Mouse (Mus musculus): ENCODE results near the gene Cdc14a.
A peak's percentile ranks its signal among the peaks of the same experiment; 100 is the strongest.

Cdc14a gene

GRCm38 (mm10) chr3:116419791-116420190, 4.0 kb downstream of the Cdc14a start:
- no peak for DNase-seq (ENCODE audit: inconsistent age in 2 of 2, low spot score in 1 of 2)

DNA sequence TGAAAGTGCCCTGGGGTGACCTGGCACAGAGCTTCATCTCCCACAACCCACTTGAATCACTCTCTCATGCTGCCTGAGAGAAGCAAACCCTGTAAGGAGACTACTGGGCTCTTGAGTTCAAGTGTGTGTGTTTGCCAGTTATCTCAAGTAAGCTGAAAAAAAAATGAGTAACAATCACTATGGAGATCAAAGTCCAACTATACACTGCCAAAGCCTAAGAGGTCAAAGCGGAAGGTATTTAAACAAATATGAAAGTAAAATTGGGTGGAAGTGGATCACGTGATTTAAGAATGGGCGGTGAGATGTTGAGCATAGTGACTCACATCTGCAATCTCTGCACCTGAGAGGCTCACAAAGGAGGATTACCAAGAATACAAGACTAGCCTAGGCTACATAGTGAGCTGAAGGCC, 9.4 kb downstream of the Cdc14a start:
- DNase-seq (ENCODE audit: inconsistent age in 2 of 2, low spot score in 1 of 2) = no peak

DNA sequence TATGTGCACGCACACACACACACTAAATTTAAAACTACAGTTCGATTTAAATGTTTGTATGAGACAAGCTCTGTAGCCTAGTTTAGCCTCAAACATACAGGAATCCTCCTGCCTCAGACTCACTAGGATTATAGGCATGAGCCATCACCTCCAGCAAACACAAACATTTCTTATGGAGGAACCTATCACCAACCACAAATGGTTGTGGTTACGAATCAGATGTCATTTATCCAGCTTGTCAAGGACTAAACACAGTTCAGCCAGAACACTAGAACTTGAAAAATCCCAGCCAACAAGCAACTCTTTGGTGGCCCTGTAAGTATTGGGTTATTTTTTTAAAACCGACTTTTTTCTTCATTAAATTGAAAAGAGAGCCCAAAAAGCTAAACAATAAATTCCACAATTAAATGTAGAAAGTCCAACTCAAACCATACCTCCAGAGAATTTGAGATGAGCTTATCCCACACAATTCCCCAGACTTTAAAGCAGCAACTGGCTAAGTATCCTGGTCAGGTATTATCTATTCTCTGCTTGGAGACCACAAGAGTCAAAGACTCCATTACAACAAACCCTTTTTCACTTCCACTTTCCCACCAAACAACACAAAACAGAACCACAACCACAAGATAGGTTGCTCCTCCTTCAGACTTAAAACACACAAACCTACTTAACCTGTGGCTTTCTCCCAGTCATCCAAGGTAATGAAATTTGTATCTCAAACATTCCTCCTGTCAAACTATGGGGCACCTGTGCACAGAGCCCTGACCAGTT, 10.7 kb downstream of the Cdc14a start:
- DNase-seq (ENCODE audit: inconsistent age in 2 of 2, low spot score in 1 of 2) = no peak

DNA sequence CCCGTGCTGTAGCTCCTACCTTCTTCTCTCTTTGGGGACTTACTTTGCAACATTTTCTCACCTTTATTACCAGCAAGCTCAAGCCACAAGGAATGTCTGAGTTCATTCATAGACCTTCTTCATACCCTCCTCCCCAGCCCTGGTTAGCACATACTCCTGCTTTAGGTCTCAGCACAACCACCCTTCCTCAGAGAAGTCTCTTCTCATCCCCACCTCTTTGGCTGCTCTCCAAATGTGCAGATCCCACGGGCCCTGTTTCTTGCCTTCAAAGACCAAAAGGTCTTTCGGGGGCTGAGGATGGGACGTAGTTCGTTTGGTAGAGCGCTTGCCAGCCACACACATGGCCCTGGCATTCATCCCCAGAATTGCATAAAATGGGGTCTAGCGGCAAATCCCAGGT, 13.8 kb downstream of the Cdc14a start:
- DNase-seq (ENCODE audit: inconsistent age in 2 of 2, low spot score in 1 of 2) = no peak

DNA sequence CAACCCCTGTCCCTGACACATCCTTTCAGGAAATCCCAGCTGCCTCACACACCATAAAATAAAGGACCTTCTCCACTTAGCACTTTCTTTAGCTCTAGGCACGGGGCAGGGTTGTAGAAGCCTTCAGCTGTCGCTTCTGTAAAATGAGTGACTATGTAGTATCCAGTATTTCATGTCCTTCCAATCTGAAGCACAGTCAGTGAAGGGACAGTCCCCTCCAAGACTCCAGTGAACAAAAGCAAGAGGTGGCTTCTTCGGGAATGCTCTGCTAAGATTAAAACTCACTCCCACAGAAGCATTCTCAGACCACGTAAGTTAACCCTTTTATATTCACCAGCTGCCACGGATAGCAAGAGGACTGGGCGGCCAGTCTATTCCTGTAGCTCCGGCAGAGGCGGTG, 14.3 kb downstream of the Cdc14a start:
- DNase-seq (ENCODE audit: inconsistent age in 2 of 2, low spot score in 1 of 2) = no peak

- DNase-seq (ENCODE audit: inconsistent age in 2 of 2, low spot score in 1 of 2) = no peak
These were observed 15.0 kb downstream of the Cdc14a start for GRCm38 (mm10) chr3:116408856-116409255.

DNA sequence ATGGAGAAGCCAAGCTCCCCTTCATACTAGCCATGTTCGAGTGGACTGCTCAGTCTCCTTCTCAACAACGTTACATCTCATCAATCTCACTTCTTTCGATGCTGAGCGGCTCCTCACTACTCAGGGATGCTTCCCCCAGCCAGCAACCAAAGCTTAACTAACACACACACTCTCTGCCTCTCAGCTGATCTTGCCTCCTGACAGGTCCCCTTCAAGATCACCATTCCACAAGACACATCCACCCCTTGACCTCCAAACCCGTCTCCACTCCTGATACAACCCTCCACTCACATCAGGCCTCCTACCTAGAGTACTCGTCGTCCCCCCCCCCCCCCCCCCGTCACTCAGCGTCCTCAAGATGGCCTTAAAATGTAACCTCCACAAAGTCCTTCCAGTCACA, 18.3 kb downstream of the Cdc14a start:
- DNase-seq (ENCODE audit: inconsistent age in 2 of 2, low spot score in 1 of 2) = no peak

- DNase-seq (ENCODE audit: inconsistent age in 2 of 2, low spot score in 1 of 2) = peak in 1 of 2 experiments; percentile 56
These were observed 22.4 kb downstream of the Cdc14a start for GRCm38 (mm10) chr3:116401436-116401835.

DNA sequence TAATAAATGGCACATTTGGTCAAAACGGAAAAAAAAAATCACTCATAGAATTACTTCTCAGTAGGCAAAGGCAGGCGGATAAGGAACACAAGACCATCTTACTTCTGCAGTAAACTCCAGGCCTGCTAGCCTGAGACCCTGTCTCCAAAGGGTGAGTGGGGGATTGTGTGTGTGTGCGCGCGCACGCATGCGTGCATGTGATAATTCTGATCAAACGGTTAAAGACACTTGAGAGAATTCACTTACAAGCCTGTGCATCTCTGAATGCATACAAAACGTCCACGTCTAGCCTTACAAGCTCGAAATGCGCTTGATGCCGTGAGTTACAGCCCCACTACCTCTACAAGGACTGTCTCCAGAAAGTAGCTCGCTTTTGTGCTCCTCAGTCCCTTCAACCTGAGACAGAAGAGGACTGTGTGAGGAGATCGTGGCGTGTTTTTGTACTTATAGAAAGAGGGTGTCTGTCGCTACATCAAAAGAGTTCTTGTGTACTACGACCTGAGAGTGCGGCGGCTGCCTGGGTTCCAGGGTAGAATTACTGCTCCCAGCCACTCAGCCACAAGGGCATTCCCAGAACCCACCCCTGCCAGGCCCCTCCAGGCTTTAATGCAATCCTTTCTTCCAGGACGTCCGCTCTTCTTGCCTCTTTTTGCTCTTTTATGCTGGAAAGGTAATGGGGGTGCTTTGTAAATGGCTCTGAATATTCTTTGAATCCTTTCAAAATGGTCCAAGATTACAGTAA, 24.3 kb downstream of the Cdc14a start:
- DNase-seq (ENCODE audit: inconsistent age in 2 of 2, low spot score in 1 of 2) = no peak

GRCm38 (mm10) chr3:116398543-116398942, 25.3 kb downstream of the Cdc14a start:
- no peak for DNase-seq (ENCODE audit: inconsistent age in 2 of 2, low spot score in 1 of 2)

DNA sequence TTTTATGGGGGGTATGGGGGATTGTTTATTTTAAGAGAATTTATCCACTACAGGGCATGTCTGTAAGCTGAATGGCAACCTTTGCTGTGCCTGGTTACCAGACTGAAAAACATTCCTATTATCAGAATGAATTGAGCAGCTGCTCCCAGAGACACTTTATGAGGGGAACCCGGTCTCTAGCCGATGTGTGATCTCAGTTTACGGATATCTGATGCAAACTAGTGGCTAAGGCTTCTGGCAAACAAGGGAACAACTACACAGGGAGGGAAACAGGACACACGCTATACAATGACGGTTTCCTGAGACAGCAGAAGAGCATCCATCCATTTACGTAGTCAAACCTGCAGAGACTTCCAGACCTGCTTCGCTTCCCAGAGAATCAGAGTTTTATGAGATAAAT, 25.9 kb downstream of the Cdc14a start:
- DNase-seq (ENCODE audit: inconsistent age in 2 of 2, low spot score in 1 of 2) = no peak

GRCm38 (mm10) chr3:116397341-116397740, 26.5 kb downstream of the Cdc14a start:
- DNase-seq (ENCODE audit: inconsistent age in 2 of 2, low spot score in 1 of 2) = no peak

DNA sequence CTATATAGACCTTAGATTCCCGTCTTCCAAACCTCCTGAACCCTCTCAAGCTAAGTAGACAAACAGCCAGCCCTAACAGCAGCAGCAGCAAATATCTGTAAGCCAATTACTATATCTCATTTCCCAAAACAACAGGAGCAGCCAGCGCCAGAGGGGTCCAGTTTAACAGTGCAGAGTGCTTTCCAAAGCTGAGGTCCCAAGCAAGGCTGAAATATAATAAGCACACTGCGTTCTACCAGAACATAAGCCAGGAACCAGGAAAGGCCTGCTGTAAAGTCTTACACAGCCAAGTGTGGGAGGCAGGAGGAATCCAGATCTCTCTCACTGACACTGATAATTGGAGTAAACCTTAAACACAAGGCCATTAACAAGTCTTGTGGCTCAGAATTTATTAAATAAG, 27.3 kb downstream of the Cdc14a start:
- DNase-seq (ENCODE audit: inconsistent age in 2 of 2, low spot score in 1 of 2) = no peak

DNA sequence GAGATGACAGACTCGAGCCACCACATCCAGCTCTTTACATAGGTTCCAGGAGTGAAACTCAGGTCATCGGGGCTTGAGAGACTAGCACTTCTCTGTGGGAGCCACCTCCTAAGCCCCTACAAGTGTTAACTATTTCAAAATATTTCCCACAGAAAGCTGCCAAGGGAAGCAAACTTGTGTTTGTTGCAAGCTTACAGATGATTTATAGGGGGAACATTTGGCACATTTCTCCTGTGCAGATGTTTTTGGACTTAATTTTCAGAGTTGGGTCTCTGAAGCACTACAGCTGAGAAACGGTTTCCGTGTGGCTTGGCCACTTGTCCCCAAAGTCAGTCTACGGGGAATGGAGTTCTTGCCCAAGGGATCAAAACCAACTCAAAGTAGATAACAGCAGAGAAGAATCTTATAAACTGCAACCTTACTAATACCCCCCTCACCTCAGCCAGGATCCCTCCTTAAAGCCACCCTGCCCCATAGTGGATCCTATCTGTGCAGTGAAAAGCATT, 28.9 kb downstream of the Cdc14a start:
- peak in 1 of 2 experiments; percentile 56 for DNase-seq (ENCODE audit: inconsistent age in 2 of 2, low spot score in 1 of 2)

DNA sequence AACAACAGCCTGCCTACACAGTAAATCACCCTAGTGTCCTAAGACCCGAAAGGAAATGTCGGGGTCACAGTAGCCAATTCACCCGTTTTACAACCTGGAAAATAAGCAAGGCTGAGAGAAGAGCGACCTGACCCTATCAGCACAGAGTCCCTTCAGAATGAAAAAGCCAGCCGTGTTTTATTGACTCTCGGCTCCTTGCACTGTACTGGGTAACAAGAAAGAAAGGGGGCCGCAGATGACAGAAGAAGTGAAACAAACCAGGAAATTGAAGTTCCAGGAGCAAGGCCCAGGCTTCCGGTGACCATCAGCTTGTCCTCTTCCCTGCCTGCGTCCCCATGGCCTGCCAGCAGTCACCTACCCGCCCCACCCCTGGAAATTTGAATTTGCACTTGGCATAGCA, 32.4 kb downstream of the Cdc14a start:
- DNase-seq (ENCODE audit: inconsistent age in 2 of 2, low spot score in 1 of 2) = no peak

GRCm38 (mm10) chr3:116389500-116390470, 34.0 kb downstream of the Cdc14a start:
- no peak for DNase-seq (ENCODE audit: inconsistent age in 2 of 2, low spot score in 1 of 2)

GRCm38 (mm10) chr3:116388808-116389207, 35.0 kb downstream of the Cdc14a start:
- DNase-seq (ENCODE audit: inconsistent age in 2 of 2, low spot score in 1 of 2) = peak; percentile 62 to 79

DNA sequence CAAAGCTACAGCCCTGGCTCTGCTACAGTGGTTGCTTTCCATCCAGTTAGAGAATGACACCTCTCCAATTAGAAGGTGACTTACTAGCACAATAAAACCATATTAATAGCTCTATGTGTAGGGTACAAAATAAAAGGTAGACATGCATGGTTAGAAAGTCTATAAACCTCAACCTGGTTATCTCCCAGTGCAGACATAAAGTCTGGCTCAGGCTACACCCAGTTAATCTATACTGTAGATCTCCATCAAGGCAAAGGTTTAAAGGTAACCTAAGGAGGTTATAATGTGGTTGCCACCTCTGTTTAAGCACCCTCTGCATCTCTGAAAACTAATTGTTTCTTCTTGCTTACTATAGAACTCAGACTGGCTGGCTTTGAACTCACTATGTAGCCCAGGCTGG, 36.9 kb downstream of the Cdc14a start:
- no peak for DNase-seq (ENCODE audit: inconsistent age in 2 of 2, low spot score in 1 of 2)

DNA sequence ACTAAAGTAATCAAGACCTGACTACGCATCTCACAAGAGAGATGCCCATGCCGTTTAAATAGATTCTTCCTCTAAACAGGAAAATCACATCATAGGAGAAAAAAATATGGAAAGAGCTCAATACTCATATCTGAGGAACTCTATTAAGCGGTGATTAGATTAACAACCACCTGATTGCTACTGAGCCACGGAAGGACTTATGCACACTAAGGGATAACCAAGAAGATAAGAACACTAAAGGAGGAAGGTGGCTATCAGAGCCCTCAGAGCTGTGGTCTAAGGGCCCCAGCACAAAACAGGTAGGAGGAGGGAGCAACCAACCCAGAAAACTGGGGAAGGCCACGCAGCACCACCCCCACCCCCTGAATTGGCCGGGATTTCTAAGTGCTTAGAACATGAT, 37.5 kb downstream of the Cdc14a start:
- no peak for DNase-seq (ENCODE audit: inconsistent age in 2 of 2, low spot score in 1 of 2)

DNA sequence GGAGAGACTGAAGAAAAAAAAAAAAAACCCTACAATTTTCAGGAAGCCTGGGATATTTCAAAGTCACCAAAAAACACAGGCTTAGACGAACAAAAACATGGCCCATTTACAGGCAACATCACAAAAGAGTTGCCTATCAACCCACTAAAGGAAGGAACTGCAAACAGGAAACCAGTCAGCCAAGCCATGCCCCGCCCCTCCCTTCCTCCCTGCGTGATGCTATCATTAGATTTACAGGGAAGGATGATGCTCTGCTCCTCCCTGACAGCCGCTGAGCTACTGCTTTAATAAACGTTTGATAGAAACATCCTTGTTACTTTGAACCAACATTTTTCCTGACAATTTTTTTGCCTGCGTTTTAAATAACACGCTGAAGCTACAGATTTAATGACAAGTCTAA, 39.5 kb downstream of the Cdc14a start:
- DNase-seq (ENCODE audit: inconsistent age in 2 of 2, low spot score in 1 of 2) = peak in 1 of 2 experiments; percentile 62

DNA sequence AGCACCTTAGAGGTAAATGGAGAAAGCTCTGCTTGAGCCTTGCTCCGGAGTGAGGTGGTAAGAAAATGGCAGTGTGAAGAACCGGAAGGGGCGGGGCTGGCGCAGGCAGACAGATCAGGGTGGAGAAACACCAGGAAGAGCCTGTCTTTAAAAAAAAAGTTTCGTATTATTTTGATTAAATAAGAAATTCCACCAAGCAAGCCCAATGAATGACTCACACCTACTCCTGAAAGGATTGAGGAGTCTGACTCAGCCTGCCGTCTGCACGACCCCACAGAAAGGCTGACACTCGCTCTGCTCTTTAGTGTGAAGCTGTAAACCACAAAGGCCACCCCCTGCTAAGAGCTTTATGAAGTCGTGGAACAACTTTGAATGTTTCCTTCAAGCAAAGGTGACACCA, 43.5 kb downstream of the Cdc14a start:
- DNase-seq (ENCODE audit: inconsistent age in 2 of 2, low spot score in 1 of 2) = peak in 1 of 2 experiments; percentile 51

Measured in adrenal gland, adult (tissue).